Mouse (Mus musculus) ES-Bruce4 (cell line): ENCODE data around the gene Gm49383. TPM values are rescaled to one million over a fixed set of nuclear protein-coding genes. Genes with fewer than 3 reads are reported as not detected.
A peak's percentile ranks its signal among the peaks of the same experiment; 100 is the strongest.

Experiments used
- H3K27ac ChIP-seq: 2 replicates; pipeline ENCODE4 v1.5.1; 2012; ENCODE audit warnings: low read length, inconsistent platforms; ENCODE audit not compliant: insufficient read depth
- H3K27me3 ChIP-seq: 2 replicates; pipeline ENCODE4 v1.6.1; 2012; ENCODE audit warnings: mild to moderate bottlenecking, low read length, inconsistent platforms; ENCODE audit not compliant: control insufficient read depth, poor library complexity, insufficient read depth, severe bottlenecking
- H3K36me3 ChIP-seq: 2 replicates; pipeline ENCODE4 v1.6.1; 2012; ENCODE audit warnings: inconsistent platforms, mild to moderate bottlenecking, low read length, moderate library complexity; ENCODE audit not compliant: control insufficient read depth, poor library complexity, insufficient read depth, severe bottlenecking
- H3K4me1 ChIP-seq: one replicate; pipeline ENCODE4 v1.8.1; 2011; ENCODE audit warnings: low read length; ENCODE audit not compliant: control insufficient read depth, insufficient read depth
- H3K4me3 ChIP-seq: 2 replicates; pipeline ENCODE4 v1.5.1; 2011; ENCODE audit warnings: low read depth, mild to moderate bottlenecking, low read length
- H3K9ac ChIP-seq: 2 replicates; pipeline ENCODE4 v1.6.1; 2012; ENCODE audit warnings: low read depth, mild to moderate bottlenecking, inconsistent platforms; ENCODE audit not compliant: poor library complexity, severe bottlenecking
- H3K9me3 ChIP-seq: replicated peaks from 2 replicates; pipeline ENCODE4 v1.6.1; 2012; ENCODE audit warnings: mild to moderate bottlenecking, low read length, inconsistent platforms; ENCODE audit not compliant: control insufficient read depth, poor library complexity, insufficient read depth, severe bottlenecking
- CTCF ChIP-seq: IDR thresholded peaks from one replicate; pipeline ENCODE4 v1.8.1; 2011; ENCODE audit warnings: low read depth, low read length
- EP300 ChIP-seq: IDR thresholded peaks from 2 replicates; pipeline ENCODE4 v1.6.1; 2011; ENCODE audit warnings: low read depth, low read length; ENCODE audit not compliant: insufficient read depth
- POLR2A ChIP-seq: IDR thresholded peaks from one replicate; pipeline ENCODE4 v1.8.1; 2011; ENCODE audit warnings: low read length; ENCODE audit not compliant: insufficient read depth
- polyA plus RNA-seq: library from polyadenylated mRNA; stranded (reverse); fragments of >200 nt; gene quantifications from 2 replicates; pipeline ENCODE4 v1.2.4, GENCODE M21; 2011; ENCODE audit warnings: low read depth; ENCODE audit not compliant: missing spikeins, insufficient read depth, insufficient read length

The Gm49383 gene
- polyA plus RNA-seq, 1 experiment, result 15.1 TPM

DNA sequence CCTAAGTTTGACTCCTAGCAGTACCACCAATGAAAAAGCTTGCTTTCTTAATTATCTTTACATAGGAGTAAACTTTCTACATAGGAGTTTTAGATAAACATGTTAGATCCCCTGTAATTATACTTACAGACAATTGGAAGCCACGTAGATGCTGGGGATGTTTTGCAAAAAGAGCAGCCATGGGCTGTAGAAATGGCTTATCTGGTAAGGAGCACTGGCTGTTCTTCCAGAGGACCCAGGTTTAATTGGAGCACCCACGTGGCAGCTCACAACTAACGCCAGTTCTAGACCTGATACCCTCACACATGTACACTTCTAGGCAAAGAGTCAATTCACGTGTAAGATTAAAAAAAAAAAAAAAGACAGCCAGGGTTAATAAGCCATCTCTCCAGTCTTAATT, 15.1 kb downstream of the Gm49383 start:
- H3K27me3 ChIP-seq, result no peaks in the 10 kb centered on the region
- no peak overlapping the region for H3K9ac ChIP-seq
- TF ChIP-seq POLR2A (no peak), EP300 (no peak), CTCF (no peak)
- no peak overlapping the region for H3K27ac ChIP-seq
- H3K36me3 ChIP-seq, result peaks cover 13% of the 10 kb centered on the region
- no peaks in the 10 kb centered on the region for H3K4me1 ChIP-seq
- H3K9me3 ChIP-seq, result no peaks in the 10 kb centered on the region
- H3K4me3 ChIP-seq, result no peak overlapping the region

DNA sequence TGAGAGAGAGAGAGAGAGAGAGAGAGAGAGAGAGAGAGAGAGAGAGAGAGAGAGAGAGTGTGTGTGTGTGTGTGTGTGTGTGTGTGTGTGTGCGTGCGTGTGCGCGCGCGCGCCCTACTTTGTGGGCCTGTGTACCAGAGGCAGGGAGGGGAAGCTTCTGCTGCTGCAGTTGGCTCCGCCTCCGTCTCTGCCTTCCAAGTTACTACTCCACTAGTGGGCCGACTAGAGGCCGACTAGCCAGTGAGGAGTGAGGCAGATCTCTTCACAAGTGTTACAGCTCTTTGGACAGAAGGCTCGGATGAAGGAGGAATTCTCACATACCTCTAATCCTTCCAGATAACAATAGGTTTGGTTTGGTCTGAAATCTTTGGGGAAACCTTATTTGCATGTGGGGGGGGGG, 17.5 kb downstream of the Gm49383 start:
- Histone ChIP-seq H3K9ac (peak overlapping the region; percentile 30; the same call in 1 of the 2 replicates), H3K4me3 (no peak overlapping the region), H3K27ac (no peak overlapping the region), H3K27me3 (no peaks in the 10 kb centered on the region), H3K4me1 (no peaks in the 10 kb centered on the region), H3K36me3 (peaks cover 15% of the 10 kb centered on the region), H3K9me3 (no peaks in the 10 kb centered on the region)
- TF ChIP-seq CTCF (no peak), POLR2A (no peak), EP300 (no peak)

DNA sequence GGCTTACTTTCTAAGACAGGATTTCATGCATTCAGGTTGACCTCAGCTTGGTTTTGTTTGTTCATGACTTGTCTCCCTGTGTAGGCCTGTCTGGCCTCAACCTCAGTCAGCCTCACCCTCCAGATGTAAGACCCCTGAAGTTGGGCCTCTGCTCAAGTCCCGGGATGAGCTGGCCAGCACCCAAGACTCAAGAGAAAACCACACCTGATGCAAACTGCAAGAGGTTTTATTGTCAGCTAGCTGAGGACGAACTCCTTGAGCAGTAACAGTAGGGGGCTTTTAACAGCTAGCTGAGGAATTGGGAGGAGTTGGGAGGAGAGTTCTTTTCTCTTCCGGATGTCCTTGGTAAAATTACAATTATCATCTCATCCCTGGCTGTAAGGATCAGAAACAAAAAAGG, 19.4 kb downstream of the Gm49383 start:
- H3K27me3 ChIP-seq, result no peaks in the 10 kb centered on the region

DNA sequence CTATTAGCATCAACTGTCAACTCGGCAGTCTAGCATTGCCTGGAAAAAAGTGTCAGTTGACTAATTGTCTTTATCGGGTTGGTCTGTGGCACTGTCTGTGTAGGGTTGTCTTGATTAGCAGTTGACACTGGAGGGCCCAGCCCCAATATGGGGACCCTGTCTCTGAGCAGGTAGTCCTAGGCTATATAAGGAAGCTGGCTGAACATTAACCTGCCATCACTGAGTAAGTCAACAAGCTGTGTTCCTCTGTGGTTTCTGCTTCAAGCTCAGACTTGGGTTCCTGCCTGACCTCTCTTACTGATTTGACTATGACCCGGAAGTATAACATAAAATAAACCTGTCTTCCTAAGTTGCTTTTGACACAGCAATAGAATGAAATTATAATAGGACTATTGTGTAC, 20.9 kb downstream of the Gm49383 start:
- no peaks in the 10 kb centered on the region for H3K9me3 ChIP-seq
- no peak overlapping the region for H3K9ac ChIP-seq
- no peaks in the 10 kb centered on the region for H3K4me1 ChIP-seq
- TF ChIP-seq CTCF (no peak), EP300 (no peak), POLR2A (no peak)
- H3K4me3 ChIP-seq, result no peak overlapping the region
- H3K36me3 ChIP-seq, result peaks cover 7% of the 10 kb centered on the region
- no peak overlapping the region for H3K27ac ChIP-seq
- no peaks in the 10 kb centered on the region for H3K27me3 ChIP-seq

More for the DNA sequence above, 19.4 kb downstream of the Gm49383 start:
- no peak for TF ChIP-seq CTCF
- TF ChIP-seq POLR2A, result no peak
- no peak for TF ChIP-seq EP300
- no peak overlapping the region for H3K9ac ChIP-seq
- no peaks in the 10 kb centered on the region for H3K9me3 ChIP-seq
- H3K36me3 ChIP-seq, result peaks cover 15% of the 10 kb centered on the region
- H3K4me3 ChIP-seq, result no peak overlapping the region
- no peak overlapping the region for H3K27ac ChIP-seq
- no peaks in the 10 kb centered on the region for H3K4me1 ChIP-seq

DNA sequence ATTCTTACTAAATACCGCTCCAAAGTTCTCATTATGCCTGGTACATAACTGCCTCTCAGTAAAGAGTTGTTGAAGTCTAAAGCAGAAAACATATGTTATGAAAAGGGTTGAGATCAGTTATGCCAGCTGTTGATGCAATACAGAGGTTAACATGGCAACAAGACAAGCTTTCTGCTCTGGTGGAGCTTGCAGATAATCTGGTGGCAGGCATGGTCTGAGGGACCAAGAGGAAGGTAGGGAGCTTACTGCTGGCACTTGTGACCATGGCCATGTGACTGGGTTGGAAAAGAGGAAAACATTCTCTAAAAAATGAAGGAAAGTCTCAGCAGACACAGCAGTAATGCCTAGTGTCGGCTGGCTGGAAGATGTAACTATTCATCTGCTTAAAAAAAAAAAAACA, 25.6 kb downstream of the Gm49383 start:
- Histone ChIP-seq H3K27me3 (no peaks in the 10 kb centered on the region), H3K9ac (no peak overlapping the region), H3K4me1 (peaks cover 2% of the 10 kb centered on the region), H3K9me3 (no peaks in the 10 kb centered on the region), H3K36me3 (peaks cover 5% of the 10 kb centered on the region), H3K27ac (no peak overlapping the region), H3K4me3 (no peak overlapping the region)
- TF ChIP-seq EP300, result no peak
- TF ChIP-seq POLR2A, result no peak
- TF ChIP-seq CTCF, result no peak

DNA sequence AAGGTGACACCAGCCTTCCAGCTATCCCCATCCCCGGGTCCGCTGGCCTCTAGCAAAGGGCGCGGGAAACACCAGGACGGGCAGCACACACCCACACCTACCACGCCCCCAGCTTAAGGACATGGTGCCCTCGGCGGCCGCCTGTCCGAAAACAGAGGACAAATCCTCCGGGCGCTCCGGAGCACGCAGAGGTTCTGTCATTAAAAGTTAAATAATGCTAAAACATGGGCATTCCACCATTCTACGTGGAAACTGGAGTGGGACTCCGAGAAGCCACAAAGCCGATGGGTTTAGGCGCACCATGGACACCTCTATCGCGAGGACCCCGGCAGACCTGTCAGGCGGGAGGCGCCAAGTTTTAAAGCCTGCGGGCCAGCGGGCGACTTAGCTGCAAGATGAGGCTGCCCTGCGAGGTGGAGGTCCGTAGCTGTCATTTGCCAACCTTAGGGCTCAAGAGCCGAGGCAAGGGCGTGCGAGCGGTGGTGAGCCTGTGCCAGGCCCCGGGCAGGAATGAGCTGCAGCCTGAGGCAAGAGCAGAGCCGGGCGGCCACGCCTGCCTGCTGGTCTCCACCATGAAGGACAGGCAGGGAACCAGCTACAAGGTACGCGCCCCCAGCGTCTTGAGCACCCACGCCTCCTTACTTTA, 28.3 kb downstream of the Gm49383 start, which contains the start of gene Lrr1:
Lrr1 (plus strand) TSS at position 354 of the 646 bp plus-strand sequence.
- Histone ChIP-seq H3K9ac (peak within 1 kb of the TSS; percentile 62), H3K4me3 (peak within 1 kb of the TSS; percentile 86), H3K27ac (no peak within 1 kb of the TSS), H3K4me1 (peaks cover 2% of the 10 kb centered on the region), H3K9me3 (no peaks in the 10 kb centered on the region), H3K36me3 (no peaks in the 10 kb centered on the region), H3K27me3 (no peaks in the 10 kb centered on the region)
- TF ChIP-seq POLR2A (peak; percentile 62), CTCF (no peak), EP300 (0 out of 2 replicates have a peak, but pooled peaks have one; percentile 14)
